Mouse (Mus musculus) thymus, adult 2 months (tissue): ENCODE data around the gene Naa20. TPM values are rescaled to one million over a fixed set of nuclear protein-coding genes. Genes with fewer than 3 reads are reported as not detected.

Experiments used
- DNase-seq: peaks from one replicate; pipeline ENCODE4 v3.0.0; 2021
- H3K27ac ChIP-seq: fragments of 200-500 bp; 2 replicates; pipeline ENCODE4 v1.5.1; 2012; ENCODE audit warnings: low read length, control low read depth; ENCODE audit not compliant: control insufficient read depth, insufficient read depth
- H3K27me3 ChIP-seq: fragments of 200-500 bp; 2 replicates; pipeline ENCODE4 v1.6.1; 2012; ENCODE audit warnings: mild to moderate bottlenecking, low read length, moderate library complexity, mixed read lengths; ENCODE audit not compliant: control insufficient read depth, insufficient read depth
- H3K36me3 ChIP-seq: fragments of 200-500 bp; 2 replicates; pipeline ENCODE4 v1.6.1; 2012; ENCODE audit warnings: mild to moderate bottlenecking, low read length, moderate library complexity; ENCODE audit not compliant: control insufficient read depth, insufficient read depth
- H3K4me1 ChIP-seq: fragments of 200-500 bp; replicated peaks from 2 replicates; pipeline ENCODE4 v1.6.1; 2012; ENCODE audit warnings: low read length; ENCODE audit not compliant: control insufficient read depth, insufficient read depth
- H3K4me3 ChIP-seq: fragments of 200-500 bp; 2 replicates; pipeline ENCODE4 v1.5.1; 2012; ENCODE audit warnings: mild to moderate bottlenecking, low read length, control low read depth, moderate library complexity; ENCODE audit not compliant: control insufficient read depth, insufficient read depth
- CTCF ChIP-seq: fragments of 200-500 bp; IDR thresholded peaks from 2 replicates; pipeline ENCODE4 v1.5.1; 2012; ENCODE audit warnings: mild to moderate bottlenecking, control low read depth, low read length, moderate library complexity, borderline replicate concordance; ENCODE audit not compliant: control insufficient read depth, poor library complexity, insufficient read depth; ENCODE audit errors: extremely low read depth
- POLR2A ChIP-seq: fragments of 200-500 bp; IDR thresholded peaks from 2 replicates; pipeline ENCODE4 v1.6.1; 2012; ENCODE audit warnings: mild to moderate bottlenecking, low read length, control low read depth, moderate library complexity; ENCODE audit not compliant: control insufficient read depth, poor library complexity, insufficient read depth; ENCODE audit errors: extremely low read depth
- WGBS: fragments of 180-500 bp; shearing (Covaris S2); methylation state at CpG from one replicate; pipeline ENCODE4 v1.1.7; 2018; 5-methylcytosine and 5-hydroxymethylcytosine counted together
- polyA plus RNA-seq: library from polyadenylated mRNA; depleted of rRNA; stranded (reverse); fragments of >200 nt; gene quantifications from 2 replicates; pipeline ENCODE4 v1.2.3, GENCODE M21; 2012

Gene Naa20
- polyA plus RNA-seq, 1 experiment, result 30.1 TPM

- DNase-seq, result no peak
- Histone ChIP-seq H3K36me3 (no peaks in the 10 kb centered on the region), H3K4me3 (no peak overlapping the region), H3K4me1 (no peaks in the 10 kb centered on the region; the same call in 1 of the 2 replicates), H3K27ac (no peak overlapping the region; the same call in 1 of the 2 replicates), H3K27me3 (no peaks in the 10 kb centered on the region)
- WGBS, result 90% methylated on average over 10 of the region's 10 CpGs
- TF ChIP-seq CTCF, result no peak
Measured at GRCm38 (mm10) chr2:145862206-145862817, 39.6 kb upstream of the Naa20 start.

- H3K27me3 ChIP-seq, result no peaks in the 10 kb centered on the region
- TF ChIP-seq CTCF (no peak), POLR2A (no peak)
- no peaks in the 10 kb centered on the region; the same call in 1 of the 2 replicates for H3K4me1 ChIP-seq
- no peak for DNase-seq
- WGBS, result 89% methylated on average over 3 of the region's 3 CpGs
- H3K36me3 ChIP-seq, result no peaks in the 10 kb centered on the region
- no peak overlapping the region for H3K4me3 ChIP-seq
- H3K27ac ChIP-seq, result no peak overlapping the region
Measured at GRCm38 (mm10) chr2:145865344-145865743, 36.6 kb upstream of the Naa20 start.

- Histone ChIP-seq H3K27me3 (no peaks in the 10 kb centered on the region), H3K27ac (no peak overlapping the region), H3K4me1 (no peaks in the 10 kb centered on the region), H3K4me3 (no peak overlapping the region), H3K36me3 (no peaks in the 10 kb centered on the region)
- DNase-seq, result no peak
- 96% methylated on average over 3 of the region's 3 CpGs for whole genome bisulfite sequencing
- no peak for TF ChIP-seq CTCF
- TF ChIP-seq POLR2A, result no peak
Measured at GRCm38 (mm10) chr2:145866238-145866637, 35.7 kb upstream of the Naa20 start.

GRCm38 (mm10) chr2:145866695-145867449 lies 35.0 kb upstream of the Naa20 start:
- H3K27me3 ChIP-seq, result no peaks in the 10 kb centered on the region
- H3K27ac ChIP-seq, result no peak overlapping the region
- H3K4me1 ChIP-seq, result no peaks in the 10 kb centered on the region
- no peak for DNase-seq
- 91% methylated on average over 11 of the region's 11 CpGs for WGBS
- H3K4me3 ChIP-seq, result no peak overlapping the region
- no peaks in the 10 kb centered on the region for H3K36me3 ChIP-seq
- TF ChIP-seq CTCF, result no peak
- no peak for TF ChIP-seq POLR2A

- Histone ChIP-seq H3K27ac (no peak overlapping the region), H3K4me1 (no peaks in the 10 kb centered on the region), H3K4me3 (no peak overlapping the region), H3K36me3 (no peaks in the 10 kb centered on the region), H3K27me3 (no peaks in the 10 kb centered on the region)
- TF ChIP-seq POLR2A (no peak), CTCF (no peak)
- 93% methylated on average over 4 of the region's 4 CpGs for WGBS
- DNase-seq, result no peak
Measured at GRCm38 (mm10) chr2:145871308-145871707, 30.6 kb upstream of the Naa20 start.

GRCm38 (mm10) chr2:145872099-145872498 lies 29.8 kb upstream of the Naa20 start:
- H3K27ac ChIP-seq, result no peak overlapping the region
- WGBS, result 100% methylated on average over 1 of the region's 1 CpGs
- H3K4me3 ChIP-seq, result no peak overlapping the region
- DNase-seq, result no peak
- no peaks in the 10 kb centered on the region for H3K27me3 ChIP-seq
- H3K36me3 ChIP-seq, result no peaks in the 10 kb centered on the region
- no peak for TF ChIP-seq CTCF
- TF ChIP-seq POLR2A, result no peak
- no peaks in the 10 kb centered on the region for H3K4me1 ChIP-seq
